Mouse (Mus musculus) inflammation-experienced regulatory T-cells (primary cell): ENCODE data around the gene Pspn. TPM values are rescaled to one million over a fixed set of nuclear protein-coding genes. Genes with fewer than 3 reads are reported as not detected.

Source experiments
- polyA plus RNA-seq, 2 experiments: library from polyadenylated mRNA; unstranded; fragments of 100-300 nt; shearing (Covaris generic); gene quantifications; one replicate each; pipeline ENCODE4 v1.2.1; 2017

Pspn gene
- 1 to 10 TPM; 1.2 to 2.1 TPM for polyA plus RNA-seq

GRCm38 (mm10) chr17:56999968-57000609 lies at the start of gene Pspn:
Gene Pspn (minus strand): TSS chr17:57000018.

GRCm38 (mm10) chr17:57041554-57041953 lies 41.7 kb upstream of the Pspn start, which contains the start of gene Slc25a41:
Gene Slc25a41 (minus strand): TSS chr17:57041654.

GRCm38 (mm10) chr17:57030931-57031660 lies 31.3 kb upstream of the Pspn start, which contains the start of gene Khsrp:
Gene Khsrp (minus strand): TSS chr17:57031522.

GRCm38 (mm10) chr17:57011236-57012141 lies 11.7 kb upstream of the Pspn start, which contains the start of the genes Gtf2f1 and Gm17949:
Gene Gtf2f1 (minus strand): TSS chr17:57011288.
Gene Gm17949 (plus strand): TSS chr17:57011469.

GRCm38 (mm10) chr17:56997029-56997667 lies 2.7 kb downstream of the Pspn start, which contains the start of gene Alkbh7:
Gene Alkbh7 (plus strand): TSS chr17:56997339.

GRCm38 (mm10) chr17:56990115-56990746 lies 9.6 kb downstream of the Pspn start, which contains the start of gene Clpp:
Gene Clpp (plus strand): TSS chr17:56990305.

GRCm38 (mm10) chr17:56982013-56982412 lies 17.8 kb downstream of the Pspn start, which contains the start of gene Acer1:
Gene Acer1 (minus strand): TSS chr17:56982126.

Other genes starting within 250 kb of the Pspn start
- under 1 TPM in 1 of 2 experiments, not detected in 1; 0.20 TPM for gene Nrtn, start 242.5 kb downstream of the Pspn start, polyA plus RNA-seq
- 10 to 100 TPM; 52.8 to 65.4 TPM for gene Dus3l, start 235.3 kb downstream of the Pspn start, polyA plus RNA-seq
- gene Prr22, start 229.8 kb downstream of the Pspn start, polyA plus RNA-seq: 1 to 10 TPM; 1.2 to 2.2 TPM
- gene Rfx2, start 169.0 kb downstream of the Pspn start, polyA plus RNA-seq: 1 to 10 TPM in 1 of 2 experiments, under 1 TPM in 1; 0.64 to 2.1 TPM
- gene Acsbg2, start 125.6 kb downstream of the Pspn start, polyA plus RNA-seq: under 1 TPM; 0.13 to 0.84 TPM
- gene 1700061G19Rik, start 124.5 kb downstream of the Pspn start, polyA plus RNA-seq: under 1 TPM; 0.36 to 0.72 TPM
- 10 to 100 TPM; 37.5 to 38.6 TPM for gene Mllt1, start 64.6 kb downstream of the Pspn start, polyA plus RNA-seq
- gene Acer1, start 17.9 kb downstream of the Pspn start, polyA plus RNA-seq: not detected
- 10 to 100 TPM; 70.9 to 88.2 TPM for gene Clpp, start 9.7 kb downstream of the Pspn start, polyA plus RNA-seq
- 10 to 100 TPM; 31.4 to 37.2 TPM for gene Alkbh7, start 2.7 kb downstream of the Pspn start, polyA plus RNA-seq
- gene Gtf2f1, start 11.3 kb upstream of the Pspn start, polyA plus RNA-seq: 10 to 100 TPM; 88.5 to 98.7 TPM
- 1 to 10 TPM; 1.5 to 1.6 TPM for gene Gm17949, start 11.5 kb upstream of the Pspn start, polyA plus RNA-seq
- gene Khsrp, start 31.5 kb upstream of the Pspn start, polyA plus RNA-seq: 10 to 100 TPM; 34.8 to 42.0 TPM
- not detected for gene Slc25a41, start 41.6 kb upstream of the Pspn start, polyA plus RNA-seq
- 1 to 10 TPM; 3.5 to 6.3 TPM for gene Crb3, start 59.1 kb upstream of the Pspn start, polyA plus RNA-seq
- gene Slc25a23, start 59.8 kb upstream of the Pspn start, polyA plus RNA-seq: 1 to 10 TPM; 4.1 to 9.8 TPM
- 100 to 1,000 TPM; 268 to 282 TPM for gene Dennd1c, start 78.5 kb upstream of the Pspn start, polyA plus RNA-seq
- gene Tubb4a, start 87.8 kb upstream of the Pspn start, polyA plus RNA-seq: 1 to 10 TPM; 1.6 to 1.8 TPM
- gene Tnfsf9, start 105.3 kb upstream of the Pspn start, polyA plus RNA-seq: 10 to 100 TPM in 1 of 2 experiments, 1 to 10 TPM in 1; 5.8 to 14.8 TPM
- 1 to 10 TPM in 1 of 2 experiments, under 1 TPM in 1; 0.51 to 1.9 TPM for gene Cd70, start 149.8 kb upstream of the Pspn start, polyA plus RNA-seq
- 10 to 100 TPM in 1 of 2 experiments, 1 to 10 TPM in 1; 8.8 to 23.0 TPM for gene Tnfsf14, start 194.2 kb upstream of the Pspn start, polyA plus RNA-seq
- gene C3, start 228.1 kb upstream of the Pspn start, polyA plus RNA-seq: under 1 TPM; 0.70 to 0.71 TPM
- 10 to 100 TPM; 75.0 to 81.8 TPM for gene Gpr108, start 248.4 kb upstream of the Pspn start, polyA plus RNA-seq
- 1 to 10 TPM; 5.5 to 9.6 TPM for gene Trip10, start 249.4 kb upstream of the Pspn start, polyA plus RNA-seq